Mouse (Mus musculus): ENCODE measurements around the gene Ero1l. TPM values are rescaled to one million over a fixed set of nuclear protein-coding genes. Genes with fewer than 3 reads are reported as not detected.

Gene Ero1l
- 45.8 and 46.5 TPM in 2 replicates for total RNA-seq (2015; ENCODE audit: low replicate concordance)
- total RNA-seq (2017; ENCODE audit: low replicate concordance) = 19.5 and 34.2 TPM in 2 replicates

- ATAC-seq (replicated peaks; ENCODE audit: low FRiP score, poor library complexity, severe bottlenecking) = peak; percentile 76
These were observed at the start of gene Ero1l for GRCm38 (mm10) chr14:45318426-45319236. Ero1l (minus strand) TSS chr14:45318771.

GRCm38 (mm10) chr14:45365196-45365587 lies 46.6 kb upstream of the Ero1l start:
- ATAC-seq (replicated peaks; ENCODE audit: low FRiP score, poor library complexity, severe bottlenecking) = no peak

GRCm38 (mm10) chr14:45364211-45365195 lies 45.9 kb upstream of the Ero1l start:
- ATAC-seq (replicated peaks; ENCODE audit: low FRiP score, poor library complexity, severe bottlenecking) = no peak

GRCm38 (mm10) chr14:45350931-45351859 lies 32.6 kb upstream of the Ero1l start, which contains the start of gene Styx:
Styx (plus strand) TSS chr14:45351093.
- ATAC-seq (replicated peaks; ENCODE audit: low FRiP score, poor library complexity, severe bottlenecking) = peak; percentile 99

GRCm38 (mm10) chr14:45329589-45330181 lies 11.1 kb upstream of the Ero1l start, which contains the start of gene Psmc6:
Psmc6 (plus strand) TSS chr14:45329788.
- ATAC-seq (replicated peaks; ENCODE audit: low FRiP score, poor library complexity, severe bottlenecking) = peak; percentile 94

GRCm38 (mm10) chr14:45329018-45329588 lies 10.5 kb upstream of the Ero1l start:
- peak; percentile 52 for ATAC-seq (replicated peaks; ENCODE audit: low FRiP score, poor library complexity, severe bottlenecking)

- ATAC-seq (replicated peaks; ENCODE audit: low FRiP score, poor library complexity, severe bottlenecking) = no peak
These were observed 9.6 kb upstream of the Ero1l start for GRCm38 (mm10) chr14:45328072-45328713.

- no peak for ATAC-seq (replicated peaks; ENCODE audit: low FRiP score, poor library complexity, severe bottlenecking)
These were observed 6.9 kb upstream of the Ero1l start for GRCm38 (mm10) chr14:45325471-45325870.

- ATAC-seq (replicated peaks; ENCODE audit: low FRiP score, poor library complexity, severe bottlenecking) = no peak
These were observed 4.7 kb upstream of the Ero1l start for GRCm38 (mm10) chr14:45323320-45323719.

- ATAC-seq (replicated peaks; ENCODE audit: low FRiP score, poor library complexity, severe bottlenecking) = no peak
These were observed 3.9 kb upstream of the Ero1l start for GRCm38 (mm10) chr14:45322450-45322849.

GRCm38 (mm10) chr14:45321622-45322021 lies 3.1 kb upstream of the Ero1l start:
- peak; percentile 16; the same call in 1 of the 2 replicates for ATAC-seq (replicated peaks; ENCODE audit: low FRiP score, poor library complexity, severe bottlenecking)

- ATAC-seq (replicated peaks; ENCODE audit: low FRiP score, poor library complexity, severe bottlenecking) = no peak
These were observed 2.5 kb upstream of the Ero1l start for GRCm38 (mm10) chr14:45321067-45321466.

- no peak for ATAC-seq (replicated peaks; ENCODE audit: low FRiP score, poor library complexity, severe bottlenecking)
These were observed 1.5 kb upstream of the Ero1l start for GRCm38 (mm10) chr14:45320111-45320510.

- 0 out of 2 replicates have a peak, but pooled peaks have one; percentile 17 for ATAC-seq (replicated peaks; ENCODE audit: low FRiP score, poor library complexity, severe bottlenecking)
These were observed 653 bp upstream of the Ero1l start for GRCm38 (mm10) chr14:45319237-45319610.

- ATAC-seq (replicated peaks; ENCODE audit: low FRiP score, poor library complexity, severe bottlenecking) = peak; percentile 27
These were observed 605 bp downstream of the Ero1l start for GRCm38 (mm10) chr14:45317921-45318411.

- no peak for ATAC-seq (replicated peaks; ENCODE audit: low FRiP score, poor library complexity, severe bottlenecking)
These were observed 1.6 kb downstream of the Ero1l start for GRCm38 (mm10) chr14:45316927-45317326.

GRCm38 (mm10) chr14:45310101-45310500 lies 8.5 kb downstream of the Ero1l start:
- no peak for ATAC-seq (replicated peaks; ENCODE audit: low FRiP score, poor library complexity, severe bottlenecking)

- ATAC-seq (replicated peaks; ENCODE audit: low FRiP score, poor library complexity, severe bottlenecking) = no peak
These were observed 8.9 kb downstream of the Ero1l start for GRCm38 (mm10) chr14:45309646-45310045.

Measured in erythroblast, adult 5-6 weeks (primary cell).